Mouse (Mus musculus): ENCODE results near the gene Slc25a30. TPM values are rescaled to one million over a fixed set of nuclear protein-coding genes. Genes with fewer than 3 reads are reported as not detected.

Gene Slc25a30
- polyA plus RNA-seq, 2 experiments: 3.5 to 8.2 TPM

- Histone ChIP-seq H3K27me3 (ENCODE audit: control insufficient read depth, insufficient read depth, low read length) (no peaks in the 10 kb centered on the region), H3K9ac (ENCODE audit: low read depth, low read length, severe bottlenecking) (no peak overlapping the region), H3K4me2 (replicated peaks; ENCODE audit: low read depth, low read length, severe bottlenecking) (no peak overlapping the region), H3K4me3 (replicated peaks; ENCODE audit: low read length) (no peak overlapping the region), H3K36me3 (ENCODE audit: control insufficient read depth, insufficient read depth, low read length) (peaks cover 91% of the 10 kb centered on the region), H3K4me1 (ENCODE audit: control insufficient read depth, insufficient read depth, low read length) (no peaks in the 10 kb centered on the region), H3K9me3 (ENCODE audit: control insufficient read depth, low read length) (no peaks in the 10 kb centered on the region), H3K27ac (replicated peaks; ENCODE audit: low read depth, low read length) (no peak overlapping the region)
- DNase-seq (ENCODE audit: low spot score): no peak
- ATAC-seq (ENCODE audit: low FRiP score, low read depth): no peak
- 87% methylated on average over 4 of the region's 4 CpGs for WGBS
- TF ChIP-seq POLR2A (IDR thresholded peaks at IDR 0.05; ENCODE audit: borderline replicate concordance, extremely low read depth, insufficient read depth, insufficient read length): no peak
These were observed 73.2 kb downstream of the Slc25a30 start for GRCm38 (mm10) chr14:75713661-75714060.

GRCm38 (mm10) chr14:75712687-75713086 lies 74.2 kb downstream of the Slc25a30 start:
- H3K36me3 ChIP-seq (ENCODE audit: control insufficient read depth, insufficient read depth, low read length): peaks cover 83% of the 10 kb centered on the region
- H3K4me3 ChIP-seq (replicated peaks; ENCODE audit: low read length): no peak overlapping the region
- H3K9me3 ChIP-seq (ENCODE audit: control insufficient read depth, low read length): no peaks in the 10 kb centered on the region
- ATAC-seq (ENCODE audit: low FRiP score, low read depth) (no peak), DNase-seq (ENCODE audit: low spot score) (no peak)
- TF ChIP-seq POLR2A (IDR thresholded peaks at IDR 0.05; ENCODE audit: borderline replicate concordance, extremely low read depth, insufficient read depth, insufficient read length): no peak
- no peak overlapping the region for H3K9ac ChIP-seq (ENCODE audit: low read depth, low read length, severe bottlenecking)
- H3K27ac ChIP-seq (replicated peaks; ENCODE audit: low read depth, low read length): no peak overlapping the region
- no peaks in the 10 kb centered on the region for H3K27me3 ChIP-seq (ENCODE audit: control insufficient read depth, insufficient read depth, low read length)
- 83% methylated on average over 5 of the region's 5 CpGs for WGBS
- H3K4me2 ChIP-seq (replicated peaks; ENCODE audit: low read depth, low read length, severe bottlenecking): no peak overlapping the region
- no peaks in the 10 kb centered on the region for H3K4me1 ChIP-seq (ENCODE audit: control insufficient read depth, insufficient read depth, low read length)

GRCm38 (mm10) chr14:75711731-75712130 lies 75.1 kb downstream of the Slc25a30 start:
- Histone ChIP-seq H3K4me2 (replicated peaks; ENCODE audit: low read depth, low read length, severe bottlenecking) (no peak overlapping the region), H3K4me3 (replicated peaks; ENCODE audit: low read length) (no peak overlapping the region), H3K9ac (ENCODE audit: low read depth, low read length, severe bottlenecking) (no peak overlapping the region), H3K9me3 (ENCODE audit: control insufficient read depth, low read length) (no peaks in the 10 kb centered on the region), H3K27ac (replicated peaks; ENCODE audit: low read depth, low read length) (no peak overlapping the region), H3K36me3 (ENCODE audit: control insufficient read depth, insufficient read depth, low read length) (peaks cover 78% of the 10 kb centered on the region), H3K4me1 (ENCODE audit: control insufficient read depth, insufficient read depth, low read length) (no peaks in the 10 kb centered on the region), H3K27me3 (ENCODE audit: control insufficient read depth, insufficient read depth, low read length) (no peaks in the 10 kb centered on the region)
- no peak for DNase-seq (ENCODE audit: low spot score)
- ATAC-seq (ENCODE audit: low FRiP score, low read depth): no peak
- TF ChIP-seq POLR2A (IDR thresholded peaks at IDR 0.05; ENCODE audit: borderline replicate concordance, extremely low read depth, insufficient read depth, insufficient read length): no peak
- WGBS: 95% methylated on average over 3 of the region's 3 CpGs

Other genes starting within 250 kb of the Slc25a30 start
- gene Spert, start 193.9 kb downstream of the Slc25a30 start, polyA plus RNA-seq (2012; rRNA removed): not detected in 2 replicates
- not detected in 2 replicates for gene Spert, start 193.9 kb downstream of the Slc25a30 start, polyA plus RNA-seq (2014; fragmentation: Nextera tagmentation; extraction: Ambion mirVana)
- gene Erich6b, start 144.8 kb downstream of the Slc25a30 start, polyA plus RNA-seq (2012; rRNA removed): not detected in 2 replicates
- gene Erich6b, start 144.8 kb downstream of the Slc25a30 start, polyA plus RNA-seq (2014; fragmentation: Nextera tagmentation; extraction: Ambion mirVana): not detected in 2 replicates
- gene Cog3, start 32.5 kb downstream of the Slc25a30 start, polyA plus RNA-seq (2012; rRNA removed): 30.5 and 30.8 TPM in 2 replicates
- gene Cog3, start 32.5 kb downstream of the Slc25a30 start, polyA plus RNA-seq (2014; fragmentation: Nextera tagmentation; extraction: Ambion mirVana): 26.5 and 28.1 TPM in 2 replicates
- 2,516 and 2,539 TPM in 2 replicates for gene Tpt1, start 58.1 kb upstream of the Slc25a30 start, polyA plus RNA-seq (2012; rRNA removed)
- 1,237 and 1,305 TPM in 2 replicates for gene Tpt1, start 58.1 kb upstream of the Slc25a30 start, polyA plus RNA-seq (2014; fragmentation: Nextera tagmentation; extraction: Ambion mirVana)
- 1.3 and 1.6 TPM in 2 replicates for gene Kctd4, start 168.0 kb upstream of the Slc25a30 start, polyA plus RNA-seq (2012; rRNA removed)
- gene Kctd4, start 168.0 kb upstream of the Slc25a30 start, polyA plus RNA-seq (2014; fragmentation: Nextera tagmentation; extraction: Ambion mirVana): 1.3 and 1.4 TPM in 2 replicates
- gene Gtf2f2, start 223.8 kb upstream of the Slc25a30 start, polyA plus RNA-seq (2012; rRNA removed): 12.1 and 22.1 TPM in 2 replicates
- 34.7 and 37.6 TPM in 2 replicates for gene Gtf2f2, start 223.8 kb upstream of the Slc25a30 start, polyA plus RNA-seq (2014; fragmentation: Nextera tagmentation; extraction: Ambion mirVana)

Data from limb, embryonic 14.5 days (tissue).